Mouse (Mus musculus) yolk sac, embryonic 10.5 days (tissue): ENCODE data around the gene Ptx3.
"Not testable (repeated sequence)": the region's sequence is repeated elsewhere in the genome, so short reads cannot be mapped to it uniquely, and the experiment has no call there.

Experiments used
- DNase-seq: peaks from one replicate; pipeline ENCODE4 v3.0.0-alpha.2; 2017; ENCODE audit warnings: low spot score

The Ptx3 gene

DNA sequence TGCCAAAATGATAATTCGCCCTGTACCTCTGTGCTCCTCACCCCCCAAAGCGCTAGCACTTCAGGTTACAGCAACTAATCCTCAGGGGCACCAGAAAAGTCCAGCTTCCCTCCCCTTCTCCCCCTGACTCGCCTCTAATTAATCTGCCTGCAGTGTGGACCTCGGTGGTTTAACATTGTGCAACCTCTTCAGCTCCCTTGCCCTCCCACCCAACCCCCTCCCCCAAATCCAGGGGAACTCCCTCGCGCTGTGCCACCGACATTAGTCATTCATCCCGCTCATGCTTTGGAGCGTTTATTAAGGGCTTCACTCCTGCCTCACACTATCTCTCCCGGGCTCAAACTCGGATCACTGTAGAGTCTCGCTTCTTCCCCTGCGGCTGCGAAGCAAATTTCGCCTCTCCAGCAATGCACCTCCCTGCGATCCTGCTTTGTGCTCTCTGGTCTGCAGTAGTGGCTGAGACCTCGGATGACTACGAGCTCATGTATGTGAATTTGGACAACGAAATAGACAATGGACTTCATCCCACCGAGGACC, at the start of gene Ptx3:
Gene Ptx3 (plus strand): TSS at position 256 of the 537 bp plus-strand sequence.
- peak; percentile 7 for DNase-seq

DNA sequence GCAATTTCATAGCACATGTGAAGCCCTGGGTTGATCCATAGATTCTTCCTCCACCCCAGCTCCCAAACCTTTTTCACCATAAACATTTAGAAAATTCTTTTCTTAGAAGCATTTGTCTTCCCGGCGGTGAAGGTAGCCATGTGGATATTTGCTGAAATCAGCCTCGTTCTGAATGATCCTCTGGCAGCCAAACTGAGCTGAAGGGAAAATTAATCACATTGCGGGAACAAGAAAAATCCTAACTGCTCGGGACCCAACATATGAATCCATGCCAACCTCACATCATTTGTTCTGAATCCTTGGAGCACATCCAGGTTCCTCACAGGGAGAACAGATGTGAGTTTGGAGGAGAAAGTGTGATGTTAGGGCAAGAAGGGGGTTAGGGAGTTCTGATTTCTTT, 46.8 kb upstream of the Ptx3 start:
- no peak for DNase-seq

DNA sequence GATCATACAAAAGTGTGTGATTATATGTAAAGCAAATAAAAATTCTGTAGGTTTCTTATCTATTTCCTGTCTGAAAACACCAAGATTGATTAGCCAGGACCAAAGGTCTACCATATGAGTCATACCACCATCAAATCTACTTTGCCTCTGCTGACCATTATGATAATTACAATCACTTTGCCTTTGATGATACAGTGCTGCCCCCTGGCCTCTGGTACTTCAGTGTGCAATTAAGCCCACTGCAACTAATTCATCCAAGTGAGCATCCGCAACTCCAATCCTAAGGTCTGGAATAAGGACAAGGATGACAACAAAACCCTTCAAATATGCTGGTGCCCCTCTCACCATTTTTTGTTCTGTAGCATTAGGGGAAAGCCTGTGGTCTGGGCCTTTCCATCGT, 40.1 kb upstream of the Ptx3 start:
- no peak for DNase-seq

DNA sequence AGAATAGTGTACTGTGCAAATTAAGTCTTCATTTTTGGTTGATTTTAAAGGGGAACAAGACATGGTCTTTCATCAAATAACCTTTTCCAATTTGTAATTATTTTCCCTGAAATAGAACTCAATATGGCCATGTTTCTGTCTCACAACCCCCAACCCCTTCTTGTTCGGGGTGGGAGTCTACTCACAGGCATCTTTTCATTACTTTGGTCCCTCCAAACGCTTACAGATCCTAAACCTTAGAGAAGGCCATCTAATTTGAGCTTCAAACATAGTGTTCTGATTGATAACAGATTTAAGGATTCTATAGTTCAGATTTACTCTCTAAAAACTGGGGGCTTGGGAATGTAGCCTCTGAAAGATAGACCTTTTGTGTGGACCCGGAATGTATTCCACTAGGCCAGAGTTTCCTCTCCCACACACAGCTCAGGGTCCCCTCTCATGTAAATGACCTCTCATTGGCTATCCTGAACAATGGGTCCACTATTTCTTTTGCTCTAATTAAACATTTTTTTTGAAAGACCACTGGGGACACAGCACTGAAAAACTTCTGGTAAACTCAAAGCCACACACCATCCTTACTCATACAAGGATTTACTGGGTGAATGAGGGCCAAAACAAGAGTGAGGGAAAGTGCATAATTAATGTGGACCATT, 25.7 kb upstream of the Ptx3 start:
- DNase-seq, result no peak

DNA sequence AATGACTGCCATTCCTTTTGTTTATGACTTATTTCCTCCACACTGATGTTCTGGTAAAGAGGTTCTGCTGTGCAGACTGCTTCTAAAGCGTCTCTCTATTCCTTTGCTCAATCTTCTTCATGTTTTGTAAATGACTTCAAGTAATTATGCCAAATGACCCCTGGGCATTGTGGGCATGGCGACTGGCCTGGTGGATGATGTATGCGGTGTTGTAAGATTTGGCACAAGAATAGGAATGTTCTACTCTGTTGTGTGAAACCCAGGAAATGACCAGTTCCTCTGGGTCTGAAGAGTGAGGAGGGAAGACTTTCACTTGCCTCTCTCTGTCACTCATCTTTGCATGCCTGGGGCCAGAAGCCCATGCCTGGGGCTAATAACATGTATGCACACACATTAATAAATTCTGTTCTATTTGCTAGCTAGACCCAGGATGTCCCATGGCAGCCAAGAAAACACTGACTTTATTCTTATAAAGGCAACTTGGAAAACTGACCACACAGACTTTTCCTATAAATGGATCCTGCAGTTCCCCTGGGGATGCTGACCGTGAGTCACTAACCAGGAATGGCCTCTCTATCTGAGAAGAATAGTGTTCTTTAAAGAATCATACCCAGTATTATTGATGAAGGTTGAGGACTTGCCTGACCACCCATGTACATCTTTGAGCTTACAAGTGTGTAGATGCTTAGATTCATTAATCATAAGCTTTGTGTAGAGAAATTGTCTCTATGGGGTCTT, 10.7 kb upstream of the Ptx3 start:
- DNase-seq, result no peak

DNA sequence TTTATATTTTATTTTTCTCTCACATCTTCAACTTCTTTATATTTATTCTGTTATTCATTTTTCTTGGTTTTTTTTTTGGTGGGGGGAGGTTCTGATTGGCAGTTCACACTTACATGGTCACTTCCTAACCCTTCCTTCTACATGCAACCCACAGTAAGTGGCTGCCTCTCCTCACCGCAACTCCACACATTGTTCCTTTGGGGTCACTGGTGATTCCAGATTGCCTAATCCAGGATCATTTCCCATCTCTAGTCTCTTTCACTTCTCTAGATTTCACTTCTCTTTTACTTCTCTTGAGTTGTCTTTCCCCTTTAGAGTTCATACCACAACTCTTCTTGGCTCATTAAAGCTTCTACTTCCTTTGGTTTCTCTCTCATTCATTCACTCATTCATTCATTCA, 6.2 kb upstream of the Ptx3 start:
- no peak for DNase-seq

DNA sequence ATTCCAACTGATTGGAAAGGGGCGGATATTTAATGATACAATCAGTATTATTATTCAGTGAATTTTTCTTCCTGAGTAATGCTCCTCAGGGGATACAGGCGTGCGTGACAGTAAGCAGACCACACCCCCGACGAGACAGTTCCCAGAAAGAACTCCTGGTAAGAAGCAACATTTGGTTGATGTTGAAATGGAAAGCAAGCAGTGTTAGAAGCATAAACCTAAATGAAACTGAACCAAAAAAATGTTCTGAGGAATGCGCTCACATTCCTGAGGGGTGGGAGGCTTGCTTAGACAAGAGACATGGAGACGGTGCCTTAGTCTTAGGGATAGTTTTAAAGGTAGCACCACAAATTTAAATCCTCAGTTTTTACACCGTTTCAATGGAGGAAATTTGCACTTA, 4.0 kb upstream of the Ptx3 start:
- DNase-seq, result no peak

DNA sequence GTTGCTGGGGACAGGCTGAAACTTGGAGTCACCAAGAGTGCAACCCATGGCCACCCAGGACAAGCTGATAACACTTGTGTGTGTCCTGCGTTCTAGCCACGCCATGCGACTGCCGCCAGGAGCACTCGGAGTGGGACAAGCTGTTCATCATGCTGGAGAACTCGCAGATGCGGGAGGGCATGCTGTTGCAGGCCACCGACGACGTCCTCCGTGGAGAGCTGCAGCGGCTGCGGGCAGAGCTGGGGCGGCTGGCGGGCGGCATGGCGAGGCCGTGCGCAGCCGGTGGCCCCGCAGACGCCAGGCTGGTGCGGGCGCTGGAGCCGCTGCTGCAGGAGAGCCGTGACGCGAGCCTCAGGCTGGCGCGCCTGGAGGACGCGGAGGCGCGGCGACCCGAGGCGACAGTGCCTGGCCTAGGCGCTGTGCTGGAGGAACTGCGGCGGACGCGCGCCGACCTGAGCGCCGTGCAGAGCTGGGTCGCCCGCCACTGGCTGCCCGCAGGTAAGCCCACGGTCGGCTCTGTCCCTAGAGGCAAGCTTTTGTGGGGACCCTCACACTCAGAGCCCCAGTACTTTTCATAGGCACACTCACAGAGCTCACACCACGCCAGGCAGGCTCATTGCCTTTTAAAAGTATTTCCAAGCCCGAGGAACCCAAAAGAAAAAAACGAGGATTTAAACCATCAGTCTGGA, 988 bp downstream of the Ptx3 start:
- peak; percentile 31 for DNase-seq

DNA sequence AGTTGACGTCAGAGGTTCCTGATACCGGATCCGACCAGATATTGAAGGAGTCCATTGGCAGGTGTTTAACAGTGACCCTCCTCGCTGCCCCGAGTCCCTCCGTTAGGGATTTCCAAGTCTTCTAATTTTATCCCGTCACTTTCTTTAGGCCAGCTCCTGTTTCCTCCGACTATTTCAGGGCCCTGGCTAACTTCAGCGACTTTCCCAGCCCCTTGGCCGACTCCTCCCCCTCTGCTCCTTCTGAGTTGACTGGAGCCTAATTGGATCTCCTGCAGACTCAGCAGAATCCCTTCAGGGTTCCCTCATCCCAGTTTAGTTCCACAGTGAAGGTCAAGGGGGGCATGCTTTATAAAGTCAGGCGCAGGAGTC, 1.5 kb downstream of the Ptx3 start:
- peak; percentile 37 for DNase-seq

DNA sequence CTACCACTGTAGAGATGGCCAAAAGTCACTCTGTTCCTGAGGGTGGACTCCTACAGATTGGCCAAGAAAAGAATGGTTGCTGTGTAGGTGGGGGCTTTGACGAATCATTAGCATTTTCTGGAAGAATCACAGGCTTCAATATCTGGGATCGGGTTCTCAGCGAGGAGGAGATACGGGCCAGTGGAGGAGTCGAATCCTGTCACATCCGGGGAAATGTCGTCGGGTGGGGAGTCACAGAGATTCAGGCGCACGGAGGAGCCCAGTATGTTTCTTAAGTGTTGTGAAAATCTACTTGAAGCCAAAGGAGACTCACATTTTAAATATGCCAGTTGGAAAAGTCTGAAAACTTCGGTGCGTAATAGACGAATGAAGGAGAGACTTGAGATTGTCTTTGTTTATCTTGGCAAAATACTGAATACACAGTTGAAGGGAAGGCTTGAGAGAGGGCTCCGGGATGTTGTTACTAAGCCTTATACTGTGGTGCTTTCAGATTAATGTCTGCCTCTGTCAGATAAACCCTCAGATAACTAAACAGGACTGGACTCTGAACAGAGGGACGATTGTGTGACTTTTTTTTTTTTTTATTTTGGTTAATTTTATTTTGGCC, 5.3 kb downstream of the Ptx3 start:
- DNase-seq, result no peak

DNA sequence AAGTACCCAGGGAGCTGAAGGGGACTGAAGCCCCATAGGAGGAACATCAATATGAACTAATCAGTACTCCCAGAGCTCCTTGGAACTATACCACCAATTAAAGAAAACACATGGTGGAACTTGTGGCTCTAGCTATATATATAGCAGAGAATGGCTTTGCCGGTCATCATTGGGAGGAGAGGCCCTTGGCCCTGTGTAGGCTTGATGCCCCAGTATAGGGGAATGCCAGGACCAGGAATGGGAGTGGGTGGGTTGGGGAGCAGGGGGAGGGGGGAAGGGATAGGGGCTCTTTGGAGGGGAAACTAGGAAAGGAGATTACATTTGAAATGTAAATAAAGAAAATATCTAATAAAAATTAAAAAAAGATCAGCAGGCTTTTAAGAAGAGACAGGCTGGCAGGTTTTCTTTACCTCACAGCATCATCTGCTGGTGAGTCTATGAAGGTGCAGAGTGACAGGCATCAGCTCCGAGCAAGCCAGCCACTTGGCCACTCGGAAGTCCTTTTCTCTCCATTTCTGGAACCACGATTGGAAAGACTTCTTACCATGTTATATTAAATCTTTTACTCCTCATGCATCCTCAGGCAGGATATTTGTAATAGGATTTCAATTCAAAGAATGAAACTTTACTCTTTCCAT, 16.6 kb downstream of the Ptx3 start:
- DNase-seq, result not testable (repeated sequence)

DNA sequence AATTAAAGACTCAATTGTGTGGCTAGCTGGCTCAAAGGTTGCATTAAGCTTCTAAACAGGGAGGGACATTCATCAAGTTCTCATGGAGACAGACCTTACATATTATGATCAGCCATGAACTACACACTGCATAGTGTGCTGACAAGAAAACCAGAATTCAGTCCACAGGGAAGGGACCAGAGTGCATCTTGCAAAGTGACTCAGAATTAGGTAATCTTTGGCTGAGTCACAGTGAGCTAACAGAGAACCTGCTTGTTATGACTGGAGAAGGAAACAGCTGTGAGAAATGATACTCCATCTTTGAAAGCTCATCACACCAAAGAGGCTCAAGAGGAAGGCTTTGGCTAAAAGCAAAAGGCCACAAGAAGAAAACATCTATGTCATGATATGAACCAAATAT, 20.8 kb downstream of the Ptx3 start:
- DNase-seq, result no peak

DNA sequence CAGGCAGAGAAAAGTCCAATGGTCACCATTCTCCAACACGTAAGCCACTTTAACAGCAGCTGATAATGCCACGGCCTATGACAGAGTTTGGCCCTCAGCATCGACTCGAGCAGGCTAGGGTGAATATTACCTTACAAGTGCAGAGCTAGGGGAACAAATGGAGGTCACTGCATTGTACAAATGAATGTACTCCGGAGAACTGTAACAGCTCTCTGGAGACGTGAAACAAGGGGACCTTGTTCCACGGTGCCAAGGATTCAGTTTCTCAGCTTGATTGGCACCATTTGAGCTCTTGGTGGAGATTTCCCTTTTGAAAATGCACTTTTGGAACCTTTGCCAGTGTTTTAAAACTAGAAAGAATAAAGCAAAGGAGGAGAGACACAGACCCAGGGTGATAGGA, 32.1 kb downstream of the Ptx3 start:
- no peak for DNase-seq

DNA sequence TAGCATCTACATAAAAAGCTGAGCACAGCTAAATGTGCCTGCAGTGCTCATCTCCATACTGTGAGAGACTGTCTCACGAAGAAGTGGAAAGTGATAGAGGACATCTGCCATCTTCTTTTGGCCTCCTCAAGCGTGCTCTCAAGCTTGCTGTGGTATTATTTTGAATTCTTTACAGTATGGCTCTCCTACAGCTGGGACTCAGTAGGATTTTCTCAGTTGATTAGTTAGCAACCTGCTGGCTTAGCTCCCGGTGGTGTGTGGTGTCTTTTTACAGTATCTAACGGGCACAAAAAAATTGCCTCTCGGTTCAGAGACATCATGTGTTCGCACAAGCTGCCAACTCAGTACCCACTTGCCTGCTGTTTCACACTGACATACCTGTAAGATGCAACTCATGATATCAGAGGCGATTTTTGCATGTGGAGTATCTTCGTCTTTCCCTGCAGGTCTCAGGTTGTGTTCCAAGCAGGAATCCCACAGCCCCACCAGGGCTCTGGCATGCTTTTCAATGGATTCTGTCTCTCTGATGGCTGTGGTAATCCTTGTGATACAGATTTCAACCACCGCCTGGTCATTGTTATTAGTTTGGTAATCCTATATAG, 34.9 kb downstream of the Ptx3 start:
- DNase-seq, result no peak

DNA sequence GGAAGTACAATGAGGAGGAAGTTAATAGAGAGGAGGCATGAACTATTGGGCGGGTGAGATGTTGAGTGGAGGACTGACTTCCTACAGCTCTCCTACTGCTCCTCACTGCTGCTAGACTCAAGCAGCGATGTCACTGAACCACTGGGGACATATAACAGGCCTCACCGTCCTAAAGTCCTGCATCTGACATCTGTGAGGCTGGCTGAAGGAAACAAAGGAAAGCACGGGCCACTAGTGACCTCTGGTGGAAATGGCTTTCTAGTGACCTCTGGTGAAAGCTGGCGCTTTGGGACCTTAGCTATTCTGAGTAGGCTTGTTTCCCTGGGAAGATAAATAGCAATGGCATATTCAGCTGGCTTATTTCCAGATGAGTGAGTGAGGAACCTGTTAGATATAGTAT, 42.6 kb downstream of the Ptx3 start:
- DNase-seq, result peak; percentile 5

DNA sequence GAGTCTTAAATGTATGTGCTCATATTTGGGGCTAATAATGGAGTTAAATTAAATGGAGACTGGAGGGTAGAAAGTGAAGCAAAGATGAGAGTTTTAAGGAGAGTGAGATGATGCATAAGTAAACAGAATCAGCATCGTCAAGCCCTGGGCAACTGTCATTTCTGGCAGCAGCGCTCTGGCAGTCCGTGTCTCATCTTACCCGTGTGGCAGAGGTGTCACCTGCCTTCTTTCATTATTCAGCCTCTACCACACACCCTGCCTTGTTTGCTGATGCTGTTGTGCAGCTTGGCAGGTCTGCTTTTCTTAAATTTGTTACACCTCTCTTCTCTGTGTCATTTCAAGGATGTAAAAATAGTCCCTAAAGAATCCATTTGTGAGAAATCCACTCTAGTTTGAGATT, 43.6 kb downstream of the Ptx3 start:
- DNase-seq, result no peak
